Comparison of ENCODE assay signal across 9 mouse cellular contexts in the genomic region with DNA sequence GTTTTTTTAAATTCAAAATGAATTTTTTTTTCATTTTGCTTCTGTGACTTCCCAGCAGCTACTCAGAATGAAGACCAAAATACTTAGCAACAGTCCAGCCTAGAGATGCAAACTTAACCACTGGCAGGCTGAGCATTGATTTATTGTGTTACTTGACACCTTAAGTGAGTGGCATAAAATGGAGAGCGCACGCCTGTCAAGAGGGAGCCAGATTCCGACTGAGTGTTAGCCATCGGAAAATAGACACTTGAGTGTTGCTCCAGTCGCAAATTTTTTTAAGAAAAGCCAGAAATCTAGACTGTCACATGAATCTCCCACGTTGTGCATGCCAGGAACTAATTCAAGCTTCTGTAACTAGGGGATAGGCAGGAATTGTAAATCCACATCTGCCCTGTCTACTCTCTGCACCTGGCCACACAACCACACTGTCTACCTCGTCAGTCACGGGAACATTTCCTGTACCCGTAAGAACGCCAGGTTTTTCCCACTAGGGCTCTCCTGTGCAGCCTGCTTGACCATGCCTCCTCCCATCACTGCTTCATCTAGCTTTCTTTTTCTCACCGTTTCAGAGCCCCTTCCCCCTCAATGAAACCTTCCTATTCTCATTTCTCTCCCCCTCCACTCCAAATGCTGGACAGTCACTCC. TPM values are rescaled to one million over a fixed set of nuclear protein-coding genes. Genes with fewer than 3 reads are reported as not detected.
DNase-seq lines count a peak whose midpoint lies in the region; ATAC-seq and TF ChIP-seq lines count a peak whose summit lies in the region.
"Had no signal": no experiment of that assay in that cellular context is flagged by ENCODE, and none has a peak within 500 bp of the region (broad histone marks: within the 10 kb centered on the region; RNA-seq: fewer than 3 reads in every experiment).

No protein-coding gene starts in this region.

- no peak for ATAC-seq in kidney, embryonic 14.5 days (ENCODE audit: low FRiP score, low TSS enrichment)
- ATAC-seq in embryonic facial prominence, embryonic 13.5 days (ENCODE audit: insufficient number of reproducible peaks, insufficient read depth, low FRiP score, low TSS enrichment, low read depth): no peak
- ATAC-seq in intestine, embryonic 15.5 days: no peak
- ATAC-seq in midbrain, postnatal 0 days (ENCODE audit: low FRiP score): no peak
- ATAC-seq in activated CD4-positive, CD25-positive, alpha-beta regulatory T cell, adult 4 months: no peak
- ATAC-seq: Patski had no signal

- no peak overlapping the region for H3K9ac ChIP-seq in kidney, embryonic 14.5 days (ENCODE audit: low read depth, low read length)
- peak overlapping the region; percentile 55; the same call in 1 of the 2 replicates for H3K9ac ChIP-seq in embryonic facial prominence, embryonic 13.5 days
- H3K9ac ChIP-seq in intestine, embryonic 15.5 days: peak overlapping the region; percentile 30; the same call in 1 of the 2 replicates
- no peak overlapping the region for H3K9ac ChIP-seq in midbrain, postnatal 0 days (replicated peaks; ENCODE audit: low read length, poor library complexity, severe bottlenecking)

- peaks cover 2% of the 10 kb centered on the region; the same call in 1 of the 2 replicates for H3K9me3 ChIP-seq in kidney, embryonic 14.5 days (ENCODE audit: control insufficient read depth, low read length)
- H3K9me3 ChIP-seq in embryonic facial prominence, embryonic 13.5 days: 0 out of 2 replicates have a peak, but pooled peaks cover 3% of the 10 kb centered on the region
- H3K9me3 ChIP-seq in intestine, embryonic 15.5 days: no peaks in the 10 kb centered on the region
- H3K9me3 ChIP-seq in midbrain, postnatal 0 days (ENCODE audit: low read length): no peaks in the 10 kb centered on the region

- H3K27me3 ChIP-seq in kidney, embryonic 14.5 days (ENCODE audit: control insufficient read depth, insufficient read depth, low read length): no peaks in the 10 kb centered on the region
- H3K27me3 ChIP-seq in embryonic facial prominence, embryonic 13.5 days: no peaks in the 10 kb centered on the region
- no peaks in the 10 kb centered on the region for H3K27me3 ChIP-seq in intestine, embryonic 15.5 days (replicated peaks)
- H3K27me3 ChIP-seq in midbrain, postnatal 0 days (ENCODE audit: insufficient read depth, low read length): no peaks in the 10 kb centered on the region
- H3K27me3 ChIP-seq: Patski had no signal

- H3K4me2 ChIP-seq in kidney, embryonic 14.5 days (replicated peaks; ENCODE audit: low read depth, low read length): peak overlapping the region; percentile 86
- peak overlapping the region; percentile 92 for H3K4me2 ChIP-seq in embryonic facial prominence, embryonic 13.5 days
- peak overlapping the region; percentile 64 for H3K4me2 ChIP-seq in intestine, embryonic 15.5 days (replicated peaks)
- H3K4me2 ChIP-seq in midbrain, postnatal 0 days (ENCODE audit: low read depth, low read length, poor library complexity, severe bottlenecking): peak overlapping the region; percentile 86

- H3K4me1 ChIP-seq in kidney, embryonic 14.5 days (ENCODE audit: control insufficient read depth, insufficient read depth, low read length): peaks cover 13% of the 10 kb centered on the region
- H3K4me1 ChIP-seq in embryonic facial prominence, embryonic 13.5 days: peaks cover 32% of the 10 kb centered on the region
- peaks cover 10% of the 10 kb centered on the region for H3K4me1 ChIP-seq in intestine, embryonic 15.5 days (replicated peaks)
- H3K4me1 ChIP-seq in midbrain, postnatal 0 days (ENCODE audit: insufficient read depth, low read length): peaks cover 9% of the 10 kb centered on the region; the same call in 1 of the 2 replicates

- DNase-seq in kidney, postnatal 14 days: no peak
- DNase-seq in midbrain, postnatal 0 days (ENCODE audit: low spot score): peak; percentile 14
- DNase-seq in urinary bladder, postnatal 4 days (ENCODE audit: low spot score in 2 of 2): no peak
- no peak for DNase-seq in ovary, postnatal 10 days (ENCODE audit: low spot score)

- WGBS in kidney, embryonic 14.5 days: 2% methylated on average over 11 of the region's 11 CpGs
- 13% methylated on average over 11 of the region's 11 CpGs for WGBS in embryonic facial prominence, embryonic 13.5 days
- 13% methylated on average over 11 of the region's 11 CpGs for WGBS in intestine, embryonic 15.5 days
- 7% methylated on average over 11 of the region's 11 CpGs for WGBS in midbrain, postnatal 0 days

- H3K36me3 ChIP-seq in kidney, embryonic 14.5 days (ENCODE audit: control insufficient read depth, insufficient read depth, low read length): no peaks in the 10 kb centered on the region
- H3K36me3 ChIP-seq in embryonic facial prominence, embryonic 13.5 days: no peaks in the 10 kb centered on the region
- H3K36me3 ChIP-seq in intestine, embryonic 15.5 days: no peaks in the 10 kb centered on the region
- H3K36me3 ChIP-seq in midbrain, postnatal 0 days (ENCODE audit: insufficient read depth, low read length): no peaks in the 10 kb centered on the region

- TF ChIP-seq CTCF in midbrain, postnatal 0 days (IDR thresholded peaks at IDR 0.05): no peak

- no peak overlapping the region for H3K27ac ChIP-seq in kidney, embryonic 14.5 days (ENCODE audit: low read depth, low read length)
- H3K27ac ChIP-seq in embryonic facial prominence, embryonic 13.5 days: no peak overlapping the region
- H3K27ac ChIP-seq in intestine, embryonic 15.5 days: no peak overlapping the region
- H3K27ac ChIP-seq in midbrain, postnatal 0 days (ENCODE audit: low read depth, low read length): no peak overlapping the region

- H3K4me3 ChIP-seq in kidney, embryonic 14.5 days (ENCODE audit: low read length): peak overlapping the region; percentile 22
- H3K4me3 ChIP-seq in embryonic facial prominence, embryonic 13.5 days: peak overlapping the region; percentile 29
- peak overlapping the region; percentile 24; the same call in 1 of the 2 replicates for H3K4me3 ChIP-seq in intestine, embryonic 15.5 days (replicated peaks)
- H3K4me3 ChIP-seq in midbrain, postnatal 0 days (ENCODE audit: low read depth, low read length): peak overlapping the region; percentile 54

RNA-seq across cellular contexts. Expression of gene Man1a2, which starts 3.7 kb away (rescaled TPM):
- polyA plus RNA-seq in kidney, embryonic 14.5 days (2014; fragmentation: Nextera tagmentation; extraction: Ambion mirVana): 69.9 and 102 TPM in 2 replicates
- polyA plus RNA-seq in embryonic facial prominence, embryonic 13.5 days (2015; fragmentation: Nextera tagmentation; extraction: Ambion mirVana): 64.1 and 64.5 TPM in 2 replicates
- polyA plus RNA-seq in intestine, embryonic 15.5 days (2015; fragmentation: Nextera tagmentation; extraction: Ambion mirVana): 84.1 and 88.8 TPM in 2 replicates
- 51.5 and 62.7 TPM in 2 replicates for total RNA-seq in midbrain, postnatal 0 days (2014; rRNA removed)
- 42.6 and 70.7 TPM in 2 replicates for polyA plus RNA-seq in midbrain, postnatal 0 days (2015; fragmentation: Nextera tagmentation; extraction: Ambion mirVana)
- polyA plus RNA-seq in activated CD4-positive, CD25-positive, alpha-beta regulatory T cell, adult 4 months (2017; shearing (Covaris generic)): 10 to 100 TPM; 15.7 to 32.8 TPM

Comparison
In these comparisons a context has a peak if more than half of its experiments do, and no peak if none do; other contexts are left out.
1. H3K9ac ChIP-seq: peak in embryonic facial prominence, embryonic 13.5 days (single experiment) and intestine, embryonic 15.5 days (single experiment); none in kidney, embryonic 14.5 days (single experiment) and midbrain, postnatal 0 days (single experiment).
2. Peak in every context shown above with its lines, with median percentiles within 50 percentile points of each other: H3K4me2 ChIP-seq and H3K4me3 ChIP-seq.